Mouse (Mus musculus) spleen, adult 18-20 months (tissue): ENCODE measurements around the gene Gm44973.
"Not testable (repeated sequence)": the region's sequence is repeated elsewhere in the genome, so short reads cannot be mapped to it uniquely, and the experiment has no call there.

Experiments used
- DNase-seq, 2 experiments: peaks; one replicate each; pipeline ENCODE4 v3.0.0; 2022; ENCODE audit warnings: mixed read lengths in 2 of 2

Gm44973 gene

GRCm38 (mm10) chr7:5015118-5016001 lies at the start of gene Gm44973:
Gm44973 (plus strand) TSS chr7:5015496.
- DNase-seq, result peak; percentile 92 to 93

GRCm38 (mm10) chr7:4971068-4971467 lies 44.2 kb upstream of the Gm44973 start, which contains the start of gene Sbk3:
Sbk3 (minus strand) TSS chr7:4971168.
- no peak for DNase-seq

- DNase-seq, result no peak
Measured at GRCm38 (mm10) chr7:4971710-4972109, 43.6 kb upstream of the Gm44973 start.

- no peak for DNase-seq
Measured at GRCm38 (mm10) chr7:4972321-4973047, 42.8 kb upstream of the Gm44973 start.

GRCm38 (mm10) chr7:4975455-4975854 lies 39.8 kb upstream of the Gm44973 start:
- no peak for DNase-seq

- no peak for DNase-seq
Measured at GRCm38 (mm10) chr7:4976832-4977231, 38.5 kb upstream of the Gm44973 start.

- no peak for DNase-seq
Measured at GRCm38 (mm10) chr7:4988250-4988649, 27.0 kb upstream of the Gm44973 start.

- no peak for DNase-seq
Measured at GRCm38 (mm10) chr7:4993347-4993998, 21.8 kb upstream of the Gm44973 start.

GRCm38 (mm10) chr7:4993999-4994788 lies 21.1 kb upstream of the Gm44973 start:
- DNase-seq, result no peak

- no peak for DNase-seq
Measured at GRCm38 (mm10) chr7:4995268-4996002, 19.9 kb upstream of the Gm44973 start.

- peak; percentile 61 to 70 for DNase-seq
Measured at GRCm38 (mm10) chr7:4996003-4996895, 19.0 kb upstream of the Gm44973 start, which contains the start of gene Zfp579. Zfp579 (minus strand) TSS chr7:4996158.

GRCm38 (mm10) chr7:4996934-4997333 lies 18.4 kb upstream of the Gm44973 start:
- DNase-seq, result no peak

- peak in 1 of 2 experiments; percentile 46 for DNase-seq
Measured at GRCm38 (mm10) chr7:4999876-5000275, 15.4 kb upstream of the Gm44973 start.

- DNase-seq, result not testable (repeated sequence)
Measured at GRCm38 (mm10) chr7:5002876-5003275, 12.4 kb upstream of the Gm44973 start.

GRCm38 (mm10) chr7:5008229-5008628 lies 7.1 kb upstream of the Gm44973 start:
- no peak for DNase-seq

GRCm38 (mm10) chr7:5012681-5013513 lies 2.4 kb upstream of the Gm44973 start:
- no peak for DNase-seq

- DNase-seq, result peak; percentile 91 to 98
Measured at GRCm38 (mm10) chr7:5014251-5015117, 812 bp upstream of the Gm44973 start, which contains the start of the genes Zfp524 and Fiz1. Zfp524 (plus strand) TSS chr7:5014415. Fiz1 (minus strand) TSS chr7:5014697.

GRCm38 (mm10) chr7:5016057-5016456 lies 761 bp downstream of the Gm44973 start:
- DNase-seq, result no peak
